Mouse (Mus musculus): ENCODE results near the gene Abtb2.

DNA sequence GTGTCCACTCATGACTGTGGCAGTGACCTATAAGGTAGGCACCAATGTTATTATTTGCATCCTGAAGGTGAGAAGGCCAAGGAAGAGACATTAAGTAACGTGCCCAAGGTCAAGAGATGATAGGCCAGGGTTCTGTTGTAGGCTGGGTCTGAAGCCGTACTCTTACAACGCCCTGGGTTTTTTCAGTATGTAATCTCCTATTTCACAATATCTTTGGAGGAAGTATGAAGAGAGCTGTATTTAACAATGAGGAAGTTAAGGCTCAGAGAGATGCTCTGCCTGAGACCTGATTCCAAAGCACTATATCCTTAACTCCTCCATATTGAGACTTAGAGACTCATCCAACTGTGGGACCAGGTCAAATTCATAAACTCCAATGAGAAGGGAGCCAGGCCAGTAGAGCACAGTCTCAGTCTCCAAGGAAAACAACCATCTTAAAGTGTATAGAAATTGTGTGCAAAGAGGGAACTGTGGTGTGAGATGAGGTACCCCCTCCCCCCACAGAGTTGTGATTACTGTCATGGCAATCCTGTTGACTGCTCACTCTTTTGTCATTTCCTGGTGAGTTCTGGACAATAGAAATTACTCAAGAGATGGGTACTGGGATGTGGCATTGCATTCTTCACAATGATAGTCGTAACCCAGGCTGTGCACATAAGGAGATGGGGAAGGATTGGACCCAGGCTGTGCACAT is 39.8 kb downstream of the Abtb2 start:
- no peak for TF ChIP-seq POLR2A (IDR thresholded peaks at IDR 0.05; ENCODE audit: borderline replicate concordance, extremely low read depth, low read depth, low read length)
- TF ChIP-seq CTCF (IDR thresholded peaks at IDR 0.05; ENCODE audit: insufficient read depth, low read length), result no peak
